Mouse (Mus musculus) megakaryocyte, embryonic 14.5 days (primary cell): Measurements from ENCODE around the gene Clspn.

Source experiments
- FLI1 ChIP-seq: IDR thresholded peaks from 2 replicates; pipeline ENCODE4 v1.6.1; 2012; ENCODE audit warnings: low read length, inconsistent platforms, mixed read lengths
- GATA1 ChIP-seq: IDR thresholded peaks from 3 replicates; pipeline ENCODE4 v1.6.1; 2012; ENCODE audit warnings: mixed read lengths, low read length, inconsistent platforms, borderline replicate concordance

DNA sequence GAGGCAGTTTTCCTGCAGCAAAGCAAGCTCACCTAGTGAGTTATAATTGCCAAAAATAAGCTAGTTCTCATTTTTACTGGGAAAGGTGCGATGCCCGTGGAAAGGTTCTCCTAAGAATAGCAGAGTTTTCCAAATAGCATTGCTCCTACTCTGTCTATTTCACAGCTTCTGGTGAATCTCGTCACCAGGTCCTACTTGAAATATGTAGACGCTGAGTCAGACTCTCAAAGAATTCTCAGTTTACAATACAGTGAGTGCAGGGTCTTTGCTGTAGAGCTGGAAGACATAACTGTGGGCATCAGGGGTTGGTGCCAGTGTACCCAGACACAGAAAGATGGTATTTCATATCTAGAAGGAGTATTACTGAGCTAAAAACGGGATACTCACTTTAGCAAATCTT is 45.7 kb upstream of the Clspn start:
- TF ChIP-seq GATA1 = no peak
- TF ChIP-seq FLI1 = no peak
